Mouse (Mus musculus): ENCODE results near the gene Nfasc.

GRCm38 (mm10) chr1:132540701-132541100 lies 200.9 kb downstream of the Nfasc start:
- TF ChIP-seq POLR2A (IDR thresholded peaks at IDR 0.05; ENCODE audit: low read depth, low read length), result no peak
- TF ChIP-seq CTCF (IDR thresholded peaks at IDR 0.05; ENCODE audit: extremely low read depth, insufficient read depth, insufficient read length, insufficient replicate concordance), result no peak
